Mouse (Mus musculus) right cerebral cortex, postnatal 36 days (tissue): Measurements from ENCODE around the gene Srsf9.

Source experiments
- DNase-seq, 2 experiments: peaks; one replicate each; pipeline ENCODE4 v3.0.0; 2022; ENCODE audit warnings: low spot score in 2 of 2, mixed read lengths in 1 of 2

Srsf9 gene

GRCm38 (mm10) chr5:115326256-115326831 is 633 bp upstream of the Srsf9 start:
- no peak for DNase-seq

DNA sequence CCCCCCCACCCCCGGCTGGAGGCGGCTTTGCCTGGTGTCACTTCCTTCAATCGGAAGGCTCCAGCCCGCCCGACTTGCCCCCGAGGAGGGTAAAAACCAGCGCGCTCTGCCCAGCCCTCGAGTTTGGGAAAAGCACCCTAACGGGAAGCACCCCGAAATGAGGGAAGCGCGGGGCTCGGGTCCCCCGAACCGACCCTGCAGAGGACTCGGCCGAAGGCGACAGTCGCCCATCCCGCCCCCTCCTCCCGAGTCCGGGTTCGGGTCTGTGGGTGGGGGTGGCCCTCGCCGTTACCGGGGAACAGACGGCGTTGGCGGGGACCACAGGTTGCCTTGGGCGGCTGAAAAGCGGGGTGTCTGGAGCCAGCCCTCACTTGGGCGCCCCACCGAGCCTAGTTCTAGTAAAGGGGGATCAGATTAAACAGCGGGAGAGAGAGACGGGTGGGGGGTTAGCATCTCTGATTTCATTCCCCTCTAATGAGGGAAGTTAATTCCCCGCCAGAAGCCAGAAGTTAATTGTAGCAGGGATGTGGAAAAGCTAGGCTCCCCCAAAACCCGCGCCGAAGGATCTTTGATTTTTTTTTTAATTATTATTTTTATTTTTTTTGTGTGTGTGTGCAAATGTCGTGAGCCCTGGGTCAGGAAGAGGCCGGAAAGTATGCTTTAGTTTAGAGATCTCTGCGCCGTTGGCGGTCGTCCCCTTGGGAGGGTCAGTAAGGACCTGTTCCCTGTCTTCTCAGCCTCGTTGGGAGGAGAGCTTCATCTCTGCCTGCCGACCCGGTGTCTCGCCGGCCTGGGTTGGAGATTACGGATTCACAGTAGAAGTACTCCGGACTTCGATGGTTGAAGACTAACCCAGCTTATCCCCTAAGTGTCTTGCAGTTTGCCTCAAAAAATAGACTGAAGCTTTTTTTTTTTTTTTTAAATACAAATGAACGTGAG is 902 bp downstream of the Srsf9 start:
- DNase-seq, result no peak

DNA sequence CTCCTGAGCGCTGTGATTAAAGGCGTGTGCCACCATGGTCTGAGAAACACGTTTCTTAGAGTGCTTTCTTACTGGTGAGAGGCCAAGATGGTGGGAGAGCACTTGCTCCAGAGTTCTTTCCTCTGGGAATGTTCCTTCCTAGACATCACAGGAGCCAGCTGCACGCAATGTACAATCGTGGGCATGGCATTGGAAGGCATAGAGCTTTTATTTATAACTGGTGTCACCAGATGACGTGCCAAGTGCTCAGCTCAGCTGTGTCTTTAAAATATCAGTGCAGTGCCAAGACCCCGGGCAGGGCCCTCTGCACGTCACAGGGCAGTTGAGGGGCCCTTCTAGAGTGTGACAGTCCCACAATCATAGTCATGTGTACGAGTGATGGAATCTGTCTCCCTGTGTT is 4.0 kb downstream of the Srsf9 start:
- no peak for DNase-seq

GRCm38 (mm10) chr5:115333626-115334025 is 6.6 kb downstream of the Srsf9 start:
- DNase-seq, result no peak

- no peak for DNase-seq
These were observed 13.0 kb downstream of the Srsf9 start for GRCm38 (mm10) chr5:115340007-115340406.

- peak; percentile 73 to 81 for DNase-seq
These were observed 13.8 kb downstream of the Srsf9 start, which contains the start of the genes Gatc and Triap1 for GRCm38 (mm10) chr5:115340577-115341313. Gene Gatc, minus strand, starts transcription at chr5:115341178. Gene Triap1, plus strand, starts transcription at chr5:115341225.

GRCm38 (mm10) chr5:115341314-115342165 is 14.6 kb downstream of the Srsf9 start:
- no peak for DNase-seq

GRCm38 (mm10) chr5:115347564-115347963 is 20.6 kb downstream of the Srsf9 start:
- peak; percentile 53 to 66 for DNase-seq

- peak; percentile 98 for DNase-seq
These were observed 21.7 kb downstream of the Srsf9 start, which contains the start of gene Cox6a1 for GRCm38 (mm10) chr5:115348546-115349224. Gene Cox6a1, minus strand, starts transcription at chr5:115348981.

DNA sequence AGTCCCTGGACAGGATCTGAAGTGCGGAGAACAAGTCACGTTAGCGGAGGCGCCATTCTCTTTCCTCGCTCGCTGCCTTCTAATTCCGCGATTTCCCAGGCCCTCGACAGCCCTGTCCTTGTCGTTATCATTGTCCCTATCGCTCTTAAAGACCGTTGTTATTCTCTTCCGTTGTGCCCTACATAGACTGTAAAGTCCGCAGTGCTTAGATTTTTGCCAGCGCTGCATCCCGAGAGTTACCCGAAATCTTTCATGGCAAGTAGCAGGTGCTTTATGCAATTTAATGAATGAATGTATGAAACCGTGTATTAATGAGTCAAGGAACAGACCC is 22.2 kb downstream of the Srsf9 start:
- DNase-seq, result no peak

GRCm38 (mm10) chr5:115351348-115351747 is 24.4 kb downstream of the Srsf9 start:
- no peak for DNase-seq

DNA sequence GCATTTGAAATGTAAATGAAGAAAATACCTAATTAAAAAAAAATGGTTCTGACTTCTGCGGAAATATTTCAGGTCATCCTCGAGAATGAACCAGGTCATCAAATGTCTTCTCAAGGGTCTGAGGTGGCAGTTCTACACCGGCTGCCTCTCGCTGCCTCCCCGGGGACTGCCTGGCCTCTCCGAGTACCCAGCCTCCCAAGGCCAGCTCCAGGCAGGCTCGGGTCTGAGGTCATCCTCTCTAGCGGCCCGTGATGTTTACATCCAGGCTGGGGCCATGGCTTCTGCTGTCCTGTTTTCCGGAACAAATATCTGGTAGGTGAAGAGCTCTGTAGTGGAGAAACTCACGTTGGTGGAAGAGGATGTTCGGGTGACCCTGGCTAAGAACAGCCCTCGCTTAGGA is 28.1 kb downstream of the Srsf9 start:
- DNase-seq, result no peak

DNA sequence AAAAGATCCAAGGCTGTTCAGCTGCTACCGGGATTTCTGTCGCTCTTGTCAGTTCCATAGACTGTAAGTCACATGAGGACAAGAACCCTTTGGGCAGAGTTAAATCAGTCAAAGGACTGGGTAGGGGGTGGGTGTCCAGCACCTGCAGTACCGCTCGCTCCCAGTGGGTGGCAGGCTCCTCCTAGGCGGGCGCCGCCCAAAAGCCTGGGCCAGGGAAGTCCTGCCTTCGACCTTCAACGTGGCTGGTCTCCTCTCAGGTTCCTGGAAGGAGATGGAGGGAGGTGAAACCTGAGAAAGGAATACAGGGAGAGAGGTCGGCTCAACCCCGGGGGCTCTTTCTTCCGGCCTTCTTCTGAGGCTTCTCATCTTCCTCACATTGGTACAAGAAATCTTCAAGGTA is 31.9 kb downstream of the Srsf9 start:
- peak in 1 of 2 experiments; percentile 66 for DNase-seq

DNA sequence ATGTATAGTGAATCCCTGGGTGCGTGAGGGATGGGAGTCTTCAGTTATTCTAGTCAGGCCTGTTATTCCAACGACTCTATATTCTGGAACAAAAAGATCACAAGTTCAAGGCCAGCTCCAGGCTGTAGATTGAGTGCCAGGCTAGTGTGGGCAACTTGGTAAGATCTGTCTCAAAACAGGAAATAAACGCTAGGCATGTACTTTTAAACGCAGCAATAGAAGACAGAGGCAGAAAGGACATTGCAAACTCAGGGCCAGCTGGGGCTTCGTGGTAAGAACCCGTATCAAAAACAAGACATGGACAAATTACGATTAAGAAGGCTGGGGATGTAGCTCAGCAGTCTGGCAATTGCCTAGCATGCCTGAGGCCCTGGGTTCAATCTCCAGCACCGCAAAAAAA is 32.5 kb downstream of the Srsf9 start:
- no peak for DNase-seq

DNA sequence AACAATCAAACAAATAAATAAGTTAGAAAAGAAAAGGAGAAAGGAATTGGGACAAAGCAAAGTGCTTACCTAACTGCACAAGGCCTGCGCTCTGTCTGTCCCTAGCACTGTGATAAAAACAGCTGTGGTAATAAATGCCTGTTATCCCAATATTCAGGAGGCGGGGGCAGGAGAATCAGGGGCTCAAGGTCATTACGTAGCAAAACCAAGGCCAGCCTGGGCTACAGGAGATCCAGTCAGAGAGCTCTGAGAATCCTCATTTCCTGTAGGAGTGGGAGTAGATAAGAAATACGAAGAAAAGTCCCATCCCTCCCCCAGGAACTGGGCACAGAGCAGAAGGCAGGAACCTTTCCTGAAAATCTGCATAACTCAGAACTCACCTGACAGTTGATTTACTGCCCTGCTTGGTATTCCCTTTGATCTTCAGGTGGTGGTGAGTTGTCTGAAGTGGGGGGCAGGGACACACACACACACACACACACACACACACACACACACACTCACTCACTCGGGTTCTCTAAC is 32.9 kb downstream of the Srsf9 start:
- no peak for DNase-seq

DNA sequence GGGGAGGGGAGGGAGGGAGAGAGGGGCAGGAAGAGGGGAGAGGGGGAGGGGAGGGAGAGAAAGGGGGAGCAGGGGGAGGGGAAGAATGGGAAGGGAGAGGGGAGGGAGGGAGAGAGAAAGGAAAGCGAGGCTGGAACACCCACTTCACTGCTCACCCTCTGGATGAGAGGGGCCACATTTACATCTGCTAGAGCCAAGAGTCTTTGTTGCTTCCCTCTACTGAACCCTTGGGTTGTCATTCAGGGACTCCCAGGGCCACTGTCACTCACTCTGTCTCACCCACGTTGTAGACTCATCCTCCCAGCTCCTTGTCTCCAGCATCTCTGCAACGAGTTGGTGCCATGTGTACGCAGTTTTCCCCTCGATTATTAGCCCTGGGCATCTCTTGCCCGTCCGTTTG is 35.2 kb downstream of the Srsf9 start:
- no peak for DNase-seq

DNA sequence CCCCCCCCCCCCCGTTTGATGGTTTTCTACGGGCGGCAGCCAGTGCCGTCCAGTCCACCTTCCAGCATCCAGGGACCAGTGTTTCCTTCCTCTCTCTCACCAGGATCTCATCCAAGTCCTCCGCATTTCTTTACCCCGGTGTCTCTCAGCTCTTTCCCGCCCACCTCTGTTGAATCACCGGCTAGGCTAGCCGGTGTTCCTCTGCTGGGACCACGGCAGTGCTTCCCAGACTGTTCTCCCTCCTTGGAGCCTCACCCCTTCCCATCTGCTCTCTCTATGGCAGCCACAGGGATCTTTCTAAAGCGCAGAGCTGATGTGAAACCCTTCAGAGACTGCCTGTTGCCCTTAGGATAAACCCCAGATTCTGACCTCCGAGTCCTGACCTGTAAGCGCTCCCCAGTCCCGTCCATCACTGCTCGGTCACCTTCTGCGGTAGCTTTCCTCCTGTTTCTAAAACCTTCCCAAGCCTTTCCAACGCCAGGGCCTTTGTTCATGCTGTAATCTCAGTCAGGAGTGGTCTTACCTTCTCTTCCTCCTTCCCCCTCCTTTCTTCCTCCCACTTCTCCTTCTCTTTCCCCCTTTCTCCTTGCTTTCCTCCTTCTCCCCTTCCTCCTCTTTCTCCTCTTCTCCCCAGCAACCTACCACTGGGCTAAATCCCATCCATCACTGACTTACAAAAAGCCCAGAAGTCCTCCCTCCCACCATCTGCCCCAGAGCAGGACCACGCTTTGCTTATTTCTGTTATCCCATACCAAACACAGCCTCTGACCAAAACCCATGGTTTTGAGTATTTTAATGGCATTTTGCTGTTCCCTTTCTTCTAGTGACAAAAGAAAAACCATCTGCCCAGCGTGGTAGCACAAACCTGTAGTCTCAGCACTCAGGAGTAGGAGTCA is 36.1 kb downstream of the Srsf9 start:
- peak; percentile 66 to 81 for DNase-seq

DNA sequence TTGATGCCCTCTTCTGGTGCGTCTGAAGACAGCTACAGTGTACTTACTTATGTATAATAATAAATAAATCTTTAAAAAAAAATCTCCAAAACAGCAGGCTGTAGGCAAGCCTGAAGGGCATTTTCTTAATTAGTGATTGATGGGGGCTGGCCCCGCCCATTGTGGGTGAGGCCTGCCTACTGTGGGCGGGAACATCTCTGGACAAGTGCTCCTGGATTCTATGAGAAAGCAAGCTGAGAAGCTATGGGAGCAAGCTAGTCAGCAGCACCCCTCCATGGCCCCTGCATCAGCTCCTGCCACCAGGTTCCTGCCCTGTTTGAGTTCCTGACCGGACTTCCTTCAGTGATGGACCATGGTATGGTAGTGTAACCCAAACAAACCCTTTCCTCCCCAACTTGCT is 37.8 kb downstream of the Srsf9 start:
- no peak for DNase-seq

GRCm38 (mm10) chr5:115371736-115372135 is 44.8 kb downstream of the Srsf9 start:
- DNase-seq, result no peak
